Mouse (Mus musculus): Measurements from ENCODE around the gene Syngr4. TPM values are rescaled to one million over a fixed set of nuclear protein-coding genes. Genes with fewer than 3 reads are reported as not detected.
A peak's percentile ranks its signal among the peaks of the same experiment; 100 is the strongest.
"Not testable (repeated sequence)": the region's sequence is repeated elsewhere in the genome, so short reads cannot be mapped to it uniquely, and the experiment has no call there.

Gene Syngr4
- 0.76 and 0.86 TPM in 2 replicates for polyA plus RNA-seq (2015; fragmentation: Nextera tagmentation; extraction: Ambion mirVana)

- no peaks in the 10 kb centered on the region for H3K36me3 ChIP-seq
- peaks cover 33% of the 10 kb centered on the region for H3K4me1 ChIP-seq (replicated peaks)
- under 1% methylated on average over 40 of the region's 40 CpGs for WGBS (ENCODE audit: insufficient replicate concordance)
- ATAC-seq (ENCODE audit: low read depth) (peak; percentile 81), DNase-seq (peak; percentile 85)
- 0 out of 2 replicates have a peak, but pooled peaks cover 4% of the 10 kb centered on the region for H3K27me3 ChIP-seq
- H3K4me3 ChIP-seq (replicated peaks): peak within 1 kb of the TSS; percentile 67
- H3K4me2 ChIP-seq: peak within 1 kb of the TSS; percentile 95
- H3K27ac ChIP-seq: peak within 1 kb of the TSS; percentile 90
- peak within 1 kb of the TSS; percentile 81 for H3K9ac ChIP-seq
- no peaks in the 10 kb centered on the region for H3K9me3 ChIP-seq (replicated peaks)
These were observed at the start of gene Syngr4, which contains the start of gene Tmem143 for GRCm38 (mm10) chr7:45896517-45897257. TSS of gene Syngr4 (minus strand) at chr7:45896714. TSS of gene Tmem143 (plus strand) at chr7:45896941.

GRCm38 (mm10) chr7:45943280-45943679, 46.8 kb upstream of the Syngr4 start:
- H3K27me3 ChIP-seq; H3K9me3 ChIP-seq (replicated peaks); H3K4me2 ChIP-seq; H3K4me3 ChIP-seq (replicated peaks); H3K36me3 ChIP-seq; ATAC-seq (ENCODE audit: low read depth); DNase-seq; H3K9ac ChIP-seq; H3K27ac ChIP-seq; H3K4me1 ChIP-seq (replicated peaks): not testable (repeated sequence)
- 40% methylated on average over 1 of the region's 1 CpGs for WGBS (ENCODE audit: insufficient replicate concordance)

GRCm38 (mm10) chr7:45941986-45942385, 45.5 kb upstream of the Syngr4 start:
- H3K9me3 ChIP-seq (replicated peaks): no peaks in the 10 kb centered on the region
- WGBS (ENCODE audit: insufficient replicate concordance): 64% methylated on average over 9 of the region's 9 CpGs
- H3K36me3 ChIP-seq: no peaks in the 10 kb centered on the region
- H3K4me1 ChIP-seq (replicated peaks): no peaks in the 10 kb centered on the region
- H3K4me3 ChIP-seq (replicated peaks): no peak overlapping the region
- no peaks in the 10 kb centered on the region for H3K27me3 ChIP-seq
- no peak overlapping the region for H3K27ac ChIP-seq
- H3K4me2 ChIP-seq: no peak overlapping the region
- no peak overlapping the region for H3K9ac ChIP-seq
- DNase-seq: no peak
- no peak for ATAC-seq (ENCODE audit: low read depth)

GRCm38 (mm10) chr7:45939836-45940235, 43.3 kb upstream of the Syngr4 start:
- DNase-seq (no peak), ATAC-seq (ENCODE audit: low read depth) (no peak)
- Histone ChIP-seq H3K27ac (no peak overlapping the region), H3K4me3 (replicated peaks) (no peak overlapping the region), H3K9ac (no peak overlapping the region), H3K36me3 (no peaks in the 10 kb centered on the region), H3K4me2 (no peak overlapping the region), H3K9me3 (replicated peaks) (no peaks in the 10 kb centered on the region), H3K27me3 (no peaks in the 10 kb centered on the region), H3K4me1 (replicated peaks) (no peaks in the 10 kb centered on the region)
- WGBS (ENCODE audit: insufficient replicate concordance): 26% methylated on average over 2 of the region's 2 CpGs

GRCm38 (mm10) chr7:45935114-45935513, 38.6 kb upstream of the Syngr4 start:
- no peaks in the 10 kb centered on the region for H3K4me1 ChIP-seq (replicated peaks)
- H3K4me3 ChIP-seq (replicated peaks): no peak overlapping the region
- ATAC-seq (ENCODE audit: low read depth) (no peak), DNase-seq (peak; percentile 28)
- no peak overlapping the region for H3K4me2 ChIP-seq
- H3K9ac ChIP-seq: no peak overlapping the region
- 26% methylated on average over 7 of the region's 7 CpGs for WGBS (ENCODE audit: insufficient replicate concordance)
- H3K36me3 ChIP-seq: 0 out of 2 replicates have a peak, but pooled peaks cover 3% of the 10 kb centered on the region
- no peaks in the 10 kb centered on the region for H3K27me3 ChIP-seq
- no peak overlapping the region for H3K27ac ChIP-seq
- H3K9me3 ChIP-seq (replicated peaks): peaks cover 8% of the 10 kb centered on the region; the same call in 1 of the 2 replicates

GRCm38 (mm10) chr7:45933766-45934165, 37.3 kb upstream of the Syngr4 start:
- ATAC-seq (ENCODE audit: low read depth); H3K27ac ChIP-seq; H3K4me3 ChIP-seq (replicated peaks); H3K9me3 ChIP-seq (replicated peaks); H3K36me3 ChIP-seq; DNase-seq; H3K4me1 ChIP-seq (replicated peaks); H3K9ac ChIP-seq; H3K4me2 ChIP-seq; H3K27me3 ChIP-seq: not testable (repeated sequence)
- 81% methylated on average over 12 of the region's 12 CpGs for WGBS (ENCODE audit: insufficient replicate concordance)

GRCm38 (mm10) chr7:45929688-45930087, 33.2 kb upstream of the Syngr4 start:
- no peak overlapping the region for H3K4me3 ChIP-seq (replicated peaks)
- DNase-seq (no peak), ATAC-seq (ENCODE audit: low read depth) (no peak)
- WGBS (ENCODE audit: insufficient replicate concordance): 86% methylated on average over 1 of the region's 1 CpGs
- H3K4me1 ChIP-seq (replicated peaks): peaks cover 7% of the 10 kb centered on the region
- H3K9ac ChIP-seq: no peak overlapping the region
- no peak overlapping the region for H3K27ac ChIP-seq
- H3K27me3 ChIP-seq: 0 out of 2 replicates have a peak, but pooled peaks cover 3% of the 10 kb centered on the region
- peaks cover 8% of the 10 kb centered on the region; the same call in 1 of the 2 replicates for H3K9me3 ChIP-seq (replicated peaks)
- no peak overlapping the region for H3K4me2 ChIP-seq
- 0 out of 2 replicates have a peak, but pooled peaks cover 3% of the 10 kb centered on the region for H3K36me3 ChIP-seq

GRCm38 (mm10) chr7:45928626-45929295, 32.2 kb upstream of the Syngr4 start:
- no peak overlapping the region for H3K4me2 ChIP-seq

GRCm38 (mm10) chr7:45924429-45924816, 27.9 kb upstream of the Syngr4 start:
- peak; percentile 21 for DNase-seq
- peak overlapping the region; percentile 76 for H3K4me2 ChIP-seq

More at GRCm38 (mm10) chr7:45928626-45929295, 32.2 kb upstream of the Syngr4 start:
- Histone ChIP-seq H3K36me3 (0 out of 2 replicates have a peak, but pooled peaks cover 3% of the 10 kb centered on the region), H3K4me3 (replicated peaks) (no peak overlapping the region), H3K27ac (no peak overlapping the region), H3K4me1 (replicated peaks) (peaks cover 16% of the 10 kb centered on the region), H3K27me3 (0 out of 2 replicates have a peak, but pooled peaks cover 3% of the 10 kb centered on the region), H3K9me3 (replicated peaks) (peaks cover 8% of the 10 kb centered on the region; the same call in 1 of the 2 replicates), H3K9ac (no peak overlapping the region)
- no peak for ATAC-seq (ENCODE audit: low read depth)
- 37% methylated on average over 21 of the region's 23 CpGs for WGBS (ENCODE audit: insufficient replicate concordance)
- no peak for DNase-seq

GRCm38 (mm10) chr7:45923762-45924428, 27.4 kb upstream of the Syngr4 start, which contains the start of gene Ccdc114:
TSS of gene Ccdc114 (plus strand) at chr7:45924072.
- Histone ChIP-seq H3K4me2 (peak within 1 kb of the TSS; percentile 76), H3K27me3 (0 out of 2 replicates have a peak, but pooled peaks cover 3% of the 10 kb centered on the region), H3K9ac (peak within 1 kb of the TSS; percentile 60), H3K9me3 (replicated peaks) (no peaks in the 10 kb centered on the region), H3K36me3 (peaks cover 3% of the 10 kb centered on the region; the same call in 1 of the 2 replicates), H3K4me3 (replicated peaks) (peak within 1 kb of the TSS; percentile 58), H3K27ac (peak within 1 kb of the TSS; percentile 86), H3K4me1 (replicated peaks) (peaks cover 60% of the 10 kb centered on the region)
- WGBS (ENCODE audit: insufficient replicate concordance): 2% methylated on average over 24 of the region's 24 CpGs
- DNase-seq (peak; percentile 52), ATAC-seq (ENCODE audit: low read depth) (peak; percentile 66)

More at GRCm38 (mm10) chr7:45924429-45924816, 27.9 kb upstream of the Syngr4 start:
- Histone ChIP-seq H3K36me3 (no peaks in the 10 kb centered on the region), H3K9me3 (replicated peaks) (no peaks in the 10 kb centered on the region), H3K4me1 (replicated peaks) (peaks cover 60% of the 10 kb centered on the region), H3K4me3 (replicated peaks) (peak overlapping the region; percentile 58), H3K27me3 (0 out of 2 replicates have a peak, but pooled peaks cover 3% of the 10 kb centered on the region), H3K9ac (peak overlapping the region; percentile 60), H3K27ac (peak overlapping the region; percentile 70)
- ATAC-seq (ENCODE audit: low read depth): no peak
- WGBS (ENCODE audit: insufficient replicate concordance): 7% methylated on average over 14 of the region's 14 CpGs
